Mouse (Mus musculus): ENCODE measurements at regions not wholly inside any gene's neighbourhood (a gene's known extent, or its start where the extent isn't known, plus 50 kb on each side); places are given as distances from the start of the nearest gene placed in this dataset.
A peak's percentile ranks its signal among the peaks of the same experiment; 100 is the strongest.

DNA sequence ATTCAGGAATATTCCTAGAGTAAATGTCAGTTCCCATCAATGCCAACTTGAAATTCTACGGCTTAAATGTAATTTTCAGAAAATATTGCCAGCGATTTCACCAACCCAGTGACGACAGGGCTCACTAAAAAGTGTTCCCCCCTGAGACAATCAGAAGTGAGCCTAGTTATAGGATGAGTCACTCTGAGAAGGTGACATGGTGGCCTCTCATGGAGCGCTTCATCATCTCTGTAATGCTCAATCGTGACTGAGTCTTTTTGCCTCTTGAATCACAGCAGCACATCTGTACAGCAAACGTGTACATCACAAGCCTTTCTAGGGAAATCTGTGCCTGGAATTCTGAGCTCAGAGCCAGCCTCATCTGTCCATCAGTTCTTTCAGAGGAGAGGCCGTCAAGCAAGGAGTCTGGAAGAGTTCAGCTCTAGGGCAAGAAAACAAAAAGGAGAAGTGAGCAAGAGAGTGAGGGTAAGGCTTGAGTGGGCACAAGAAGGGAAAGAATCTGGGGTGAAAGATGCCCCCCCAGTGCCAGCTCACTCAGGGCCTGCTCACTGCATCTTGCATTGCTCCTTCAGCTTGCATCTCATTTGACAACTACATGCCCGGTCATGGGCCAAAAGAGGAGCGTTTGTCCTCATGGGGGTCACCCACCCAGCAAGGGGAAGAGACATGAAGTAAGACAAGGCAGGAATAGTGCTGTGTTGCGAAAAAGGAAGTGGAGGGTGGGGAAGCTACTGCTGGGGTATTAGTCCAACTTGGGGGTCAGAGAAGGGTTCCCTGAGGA, 119.7 kb downstream of the Gm826 start:
- WGBS: 76% methylated on average over 10 of the region's 10 CpGs
- no peaks in the 10 kb centered on the region for H3K9me3 ChIP-seq (replicated peaks; ENCODE audit: control insufficient read depth, low read length)
- no peaks in the 10 kb centered on the region for H3K27me3 ChIP-seq (ENCODE audit: control insufficient read depth, insufficient read depth, low read length)
- no peaks in the 10 kb centered on the region for H3K4me1 ChIP-seq (ENCODE audit: control insufficient read depth, insufficient read depth)
- no peak overlapping the region for H3K4me2 ChIP-seq (ENCODE audit: low read depth, low read length)
- H3K36me3 ChIP-seq (replicated peaks; ENCODE audit: control insufficient read depth, insufficient read depth, low read length): no peaks in the 10 kb centered on the region
- no peak overlapping the region for H3K27ac ChIP-seq (ENCODE audit: low read depth)
- no peak for ATAC-seq (ENCODE audit: insufficient read depth, low read depth)
- no peak overlapping the region for H3K4me3 ChIP-seq (ENCODE audit: low read depth, low read length)
- no peak for TF ChIP-seq EP300 (IDR thresholded peaks at IDR 0.05; ENCODE audit: low read depth)
- TF ChIP-seq CTCF (IDR thresholded peaks at IDR 0.05; ENCODE audit: low read depth): no peak
- no peak for DNase-seq (ENCODE audit: low spot score)
- no peak overlapping the region for H3K9ac ChIP-seq (replicated peaks; ENCODE audit: low read depth, low read length)

DNA sequence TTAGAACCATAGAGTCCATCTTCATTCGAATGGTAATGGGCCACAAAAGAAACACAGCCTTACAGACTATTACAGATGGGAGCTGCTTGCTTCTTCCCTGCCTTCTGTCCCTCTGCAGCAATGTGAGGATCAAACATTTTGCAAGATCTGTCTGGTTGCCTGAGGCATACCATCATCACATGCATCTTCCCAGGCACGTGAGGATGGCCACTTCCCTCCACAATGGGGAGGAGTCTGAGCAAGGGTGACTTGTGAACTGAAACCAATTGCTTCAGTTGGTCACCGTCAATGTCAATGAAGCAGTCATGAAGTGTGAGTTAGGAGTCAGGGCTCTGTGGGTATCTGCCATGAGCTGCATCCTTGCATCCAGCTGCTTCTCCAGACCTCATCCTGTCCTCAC, 123.5 kb downstream of the Gm826 start:
- Histone ChIP-seq H3K4me3 (ENCODE audit: low read depth, low read length) (no peak overlapping the region), H3K4me1 (ENCODE audit: control insufficient read depth, insufficient read depth) (no peaks in the 10 kb centered on the region), H3K4me2 (ENCODE audit: low read depth, low read length) (no peak overlapping the region), H3K27me3 (ENCODE audit: control insufficient read depth, insufficient read depth, low read length) (no peaks in the 10 kb centered on the region), H3K9me3 (replicated peaks; ENCODE audit: control insufficient read depth, low read length) (no peaks in the 10 kb centered on the region), H3K27ac (ENCODE audit: low read depth) (no peak overlapping the region), H3K36me3 (replicated peaks; ENCODE audit: control insufficient read depth, insufficient read depth, low read length) (no peaks in the 10 kb centered on the region), H3K9ac (replicated peaks; ENCODE audit: low read depth, low read length) (no peak overlapping the region)
- DNase-seq (ENCODE audit: low spot score) (no peak), ATAC-seq (ENCODE audit: insufficient read depth, low read depth) (no peak)
- 64% methylated on average over 3 of the region's 3 CpGs for WGBS
- no peak for TF ChIP-seq EP300 (IDR thresholded peaks at IDR 0.05; ENCODE audit: low read depth)
- no peak for TF ChIP-seq CTCF (IDR thresholded peaks at IDR 0.05; ENCODE audit: low read depth)

DNA sequence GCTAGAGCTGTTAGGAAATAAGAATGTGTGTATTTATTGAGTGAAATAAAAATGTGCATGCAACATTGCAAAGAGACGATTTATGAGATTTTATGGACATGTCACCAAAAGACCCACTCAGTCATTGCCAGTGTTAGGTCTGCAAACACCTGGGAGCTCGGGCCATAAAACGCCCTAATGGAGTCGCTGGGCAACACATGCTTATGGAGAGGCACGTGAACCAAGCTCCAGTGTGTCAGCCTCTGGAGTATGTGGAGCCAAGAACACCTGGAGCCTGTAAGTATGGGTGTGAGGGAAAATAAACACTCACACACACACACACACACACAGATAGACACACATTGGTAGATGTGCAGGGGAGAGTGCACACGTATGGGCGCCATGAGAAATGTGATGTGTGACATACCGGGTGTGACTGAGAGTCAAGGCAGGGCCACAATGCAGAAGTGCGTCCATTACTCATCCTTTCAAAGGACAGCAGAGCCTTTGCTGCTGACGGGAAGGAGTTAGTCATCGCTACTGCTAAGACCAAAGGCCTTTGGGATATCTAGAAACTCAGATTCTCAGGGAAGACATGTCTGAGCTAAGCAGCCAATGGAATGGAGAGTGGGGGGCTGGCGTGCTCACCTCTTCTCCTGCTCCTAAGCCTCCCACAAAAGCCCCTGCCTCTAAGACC, 124.2 kb downstream of the Gm826 start:
- WGBS: 87% methylated on average over 12 of the region's 12 CpGs
- Histone ChIP-seq H3K9me3 (replicated peaks; ENCODE audit: control insufficient read depth, low read length) (no peaks in the 10 kb centered on the region), H3K36me3 (replicated peaks; ENCODE audit: control insufficient read depth, insufficient read depth, low read length) (no peaks in the 10 kb centered on the region), H3K27ac (ENCODE audit: low read depth) (no peak overlapping the region), H3K4me3 (ENCODE audit: low read depth, low read length) (no peak overlapping the region), H3K9ac (replicated peaks; ENCODE audit: low read depth, low read length) (no peak overlapping the region), H3K4me1 (ENCODE audit: control insufficient read depth, insufficient read depth) (no peaks in the 10 kb centered on the region), H3K4me2 (ENCODE audit: low read depth, low read length) (no peak overlapping the region), H3K27me3 (ENCODE audit: control insufficient read depth, insufficient read depth, low read length) (no peaks in the 10 kb centered on the region)
- TF ChIP-seq EP300 (IDR thresholded peaks at IDR 0.05; ENCODE audit: low read depth) (no peak), CTCF (IDR thresholded peaks at IDR 0.05; ENCODE audit: low read depth) (no peak)
- DNase-seq (ENCODE audit: low spot score): no peak
- ATAC-seq (ENCODE audit: insufficient read depth, low read depth): no peak

DNA sequence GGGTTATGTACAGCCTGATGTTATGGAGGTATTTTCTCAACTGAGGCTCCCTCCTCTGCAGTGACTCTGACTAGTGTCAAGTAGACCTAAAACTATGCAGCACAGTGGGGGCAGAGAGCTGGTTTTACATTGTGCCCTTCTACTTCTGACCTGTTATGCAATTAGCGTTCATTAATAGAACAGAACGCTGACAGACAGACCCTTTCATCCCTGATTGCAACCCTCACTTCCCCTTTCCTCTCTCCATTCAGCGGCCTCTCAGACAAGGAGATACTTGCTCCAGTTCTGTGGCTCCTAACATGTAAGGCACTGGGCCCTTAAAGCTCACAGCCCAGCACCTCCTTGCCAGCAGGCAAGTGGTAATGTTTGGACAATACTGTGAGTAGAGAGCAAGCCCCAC, 125.7 kb downstream of the Gm826 start:
- ATAC-seq (ENCODE audit: insufficient read depth, low read depth) (no peak), DNase-seq (ENCODE audit: low spot score) (no peak)
- Histone ChIP-seq H3K4me1 (ENCODE audit: control insufficient read depth, insufficient read depth) (no peaks in the 10 kb centered on the region), H3K27ac (ENCODE audit: low read depth) (no peak overlapping the region), H3K9me3 (replicated peaks; ENCODE audit: control insufficient read depth, low read length) (no peaks in the 10 kb centered on the region), H3K27me3 (ENCODE audit: control insufficient read depth, insufficient read depth, low read length) (no peaks in the 10 kb centered on the region), H3K36me3 (replicated peaks; ENCODE audit: control insufficient read depth, insufficient read depth, low read length) (no peaks in the 10 kb centered on the region), H3K9ac (replicated peaks; ENCODE audit: low read depth, low read length) (no peak overlapping the region), H3K4me3 (ENCODE audit: low read depth, low read length) (no peak overlapping the region), H3K4me2 (ENCODE audit: low read depth, low read length) (no peak overlapping the region)
- TF ChIP-seq CTCF (IDR thresholded peaks at IDR 0.05; ENCODE audit: low read depth) (no peak), EP300 (IDR thresholded peaks at IDR 0.05; ENCODE audit: low read depth) (no peak)
- 40% methylated on average over 3 of the region's 3 CpGs for WGBS

DNA sequence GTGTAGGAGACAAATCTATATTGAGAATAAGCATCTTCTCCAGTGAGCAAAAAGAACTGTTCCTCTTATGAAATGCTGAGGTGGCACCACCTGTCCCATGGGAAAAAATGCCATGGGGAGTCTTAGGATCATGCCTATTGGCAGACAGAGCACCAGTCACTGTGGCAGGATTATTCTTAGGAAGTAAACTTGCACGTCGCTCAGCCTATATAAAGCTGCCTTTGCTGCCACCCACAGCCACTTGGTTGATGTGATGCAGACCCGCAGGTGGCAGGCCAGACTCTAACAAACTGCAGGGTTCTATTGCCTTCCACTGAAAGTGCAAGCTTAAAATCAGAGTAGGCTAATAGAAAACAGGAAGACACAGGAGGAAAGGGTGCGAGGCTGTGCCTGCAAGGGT, 126.7 kb downstream of the Gm826 start:
- no peaks in the 10 kb centered on the region for H3K4me1 ChIP-seq (ENCODE audit: control insufficient read depth, insufficient read depth)
- no peak for DNase-seq (ENCODE audit: low spot score)
- H3K9me3 ChIP-seq (replicated peaks; ENCODE audit: control insufficient read depth, low read length): no peaks in the 10 kb centered on the region
- no peak overlapping the region for H3K4me3 ChIP-seq (ENCODE audit: low read depth, low read length)
- 57% methylated on average over 4 of the region's 4 CpGs for WGBS
- no peak overlapping the region for H3K27ac ChIP-seq (ENCODE audit: low read depth)
- H3K9ac ChIP-seq (replicated peaks; ENCODE audit: low read depth, low read length): no peak overlapping the region
- no peaks in the 10 kb centered on the region for H3K36me3 ChIP-seq (replicated peaks; ENCODE audit: control insufficient read depth, insufficient read depth, low read length)
- no peaks in the 10 kb centered on the region for H3K27me3 ChIP-seq (ENCODE audit: control insufficient read depth, insufficient read depth, low read length)
- no peak overlapping the region for H3K4me2 ChIP-seq (ENCODE audit: low read depth, low read length)
- ATAC-seq (ENCODE audit: insufficient read depth, low read depth): no peak
- TF ChIP-seq EP300 (IDR thresholded peaks at IDR 0.05; ENCODE audit: low read depth) (no peak), CTCF (IDR thresholded peaks at IDR 0.05; ENCODE audit: low read depth) (peak; percentile 16)

All from heart, postnatal 0 days (tissue).